Mouse (Mus musculus) ES-Bruce4 (cell line): Measurements from ENCODE around the gene Cnot3.

ENCODE experiments used
- CTCF ChIP-seq: IDR thresholded peaks from one replicate; pipeline ENCODE4 v1.8.1; 2011; ENCODE audit warnings: low read depth, low read length
- EP300 ChIP-seq: IDR thresholded peaks from 2 replicates; pipeline ENCODE4 v1.6.1; 2011; ENCODE audit warnings: low read depth, low read length; ENCODE audit not compliant: insufficient read depth
- POLR2A ChIP-seq: IDR thresholded peaks from one replicate; pipeline ENCODE4 v1.8.1; 2011; ENCODE audit warnings: low read length; ENCODE audit not compliant: insufficient read depth

GRCm38 (mm10) chr7:3707568-3708413, 62.7 kb downstream of the Cnot3 start:
- TF ChIP-seq POLR2A (no peak), CTCF (no peak), EP300 (no peak)
